Mouse (Mus musculus) intestine, postnatal 0 days (tissue): ENCODE measurements at regions not wholly inside any gene's neighbourhood (a gene's known extent, or its start where the extent isn't known, plus 50 kb on each side); places are given as distances from the start of the nearest gene placed in this dataset.

ENCODE experiments used
- ATAC-seq: fragments of 200-750 bp; cut with Nextera tagmentation; 2 replicates; pipeline ENCODE4 v1.8.0; 2017; ENCODE audit warnings: mild to moderate bottlenecking, moderate TSS enrichment, moderate library complexity
- H3K27ac ChIP-seq: fragments of 300-500 bp; sonication (generic); 2 replicates; pipeline ENCODE4 v1.5.1; 2014; ENCODE audit warnings: mild to moderate bottlenecking, low read depth, low read length, moderate library complexity
- H3K27me3 ChIP-seq: fragments of 300-500 bp; sonication (generic); replicated peaks from 2 replicates; pipeline ENCODE4 v1.6.1; 2014; ENCODE audit warnings: low read length, mixed read lengths; ENCODE audit not compliant: control insufficient read depth, insufficient read depth
- H3K36me3 ChIP-seq: fragments of 300-500 bp; sonication (generic); 2 replicates; pipeline ENCODE4 v1.6.1; 2014; ENCODE audit warnings: mild to moderate bottlenecking, moderate library complexity; ENCODE audit not compliant: control insufficient read depth, insufficient read depth
- H3K4me1 ChIP-seq: fragments of 300-500 bp; sonication (generic); replicated peaks from 2 replicates; pipeline ENCODE4 v1.6.1; 2014; ENCODE audit warnings: antibody characterized with exemption, low read length, mixed read lengths; ENCODE audit not compliant: control insufficient read depth, insufficient read depth
- H3K4me2 ChIP-seq: fragments of 300-500 bp; sonication (generic); replicated peaks from 2 replicates; pipeline ENCODE4 v1.6.1; 2014; ENCODE audit warnings: low read depth, mild to moderate bottlenecking, moderate library complexity
- H3K4me3 ChIP-seq: fragments of 300-500 bp; sonication (generic); 2 replicates; pipeline ENCODE4 v1.5.1; 2014; ENCODE audit warnings: low read depth, low read length
- H3K9ac ChIP-seq: fragments of 300-500 bp; sonication (generic); 2 replicates; pipeline ENCODE4 v1.6.1; 2014; ENCODE audit warnings: mild to moderate bottlenecking, low read depth, low read length
- H3K9me3 ChIP-seq: fragments of 300-500 bp; sonication (generic); 2 replicates; pipeline ENCODE4 v1.6.1; 2016; ENCODE audit warnings: mixed run types; ENCODE audit not compliant: control insufficient read depth
- CTCF ChIP-seq: sonication (generic); IDR thresholded peaks from 2 replicates; pipeline ENCODE4 v1.5.1; 2016; ENCODE audit warnings: low read depth, mild to moderate bottlenecking, control low read depth, antibody characterized with exemption, moderate library complexity
- WGBS: fragments of 180-500 bp; shearing (Covaris S2); extraction: QIAGEN DNeasy Blood & Tissue Kit; methylation state at CpG from one replicate; pipeline ENCODE4 v1.1.7; 2014; 5-methylcytosine and 5-hydroxymethylcytosine counted together

DNA sequence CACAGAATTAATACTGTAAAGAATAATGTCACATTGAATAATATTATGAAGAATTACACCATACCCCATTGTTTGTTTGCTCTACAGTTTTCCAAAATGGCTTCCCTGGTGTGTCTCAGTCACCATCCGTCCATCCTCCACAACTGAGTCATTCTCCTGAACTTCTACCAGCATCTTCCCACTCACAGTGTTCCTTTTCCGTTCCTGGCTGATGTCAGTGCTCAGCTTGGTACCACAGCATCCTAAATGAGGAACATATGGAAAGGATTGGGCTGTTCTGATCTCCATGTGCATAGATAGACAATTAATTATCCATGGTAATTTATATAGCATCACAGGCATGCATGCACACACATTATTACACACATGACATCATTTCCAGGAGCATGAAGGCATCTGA is 158.9 kb upstream of the Dnajc19 start:
- no peaks in the 10 kb centered on the region for H3K9me3 ChIP-seq
- no peaks in the 10 kb centered on the region for H3K36me3 ChIP-seq
- 74% methylated on average over 2 of the region's 2 CpGs for WGBS
- no peaks in the 10 kb centered on the region for H3K27me3 ChIP-seq
- H3K4me2 ChIP-seq = no peak overlapping the region
- H3K9ac ChIP-seq = no peak overlapping the region
- no peak overlapping the region for H3K27ac ChIP-seq
- ATAC-seq = no peak
- no peak for TF ChIP-seq CTCF
- no peaks in the 10 kb centered on the region for H3K4me1 ChIP-seq
- no peak overlapping the region for H3K4me3 ChIP-seq

GRCm38 (mm10) chr3:34234391-34234790 is 153.3 kb upstream of the Dnajc19 start:
- ATAC-seq = no peak
- WGBS = 75% methylated on average over 8 of the region's 8 CpGs
- no peaks in the 10 kb centered on the region for H3K27me3 ChIP-seq
- H3K4me3 ChIP-seq = no peak overlapping the region
- no peak overlapping the region for H3K27ac ChIP-seq
- no peaks in the 10 kb centered on the region for H3K4me1 ChIP-seq
- H3K4me2 ChIP-seq = no peak overlapping the region
- no peaks in the 10 kb centered on the region for H3K9me3 ChIP-seq
- no peak overlapping the region for H3K9ac ChIP-seq
- no peak for TF ChIP-seq CTCF
- no peaks in the 10 kb centered on the region for H3K36me3 ChIP-seq

DNA sequence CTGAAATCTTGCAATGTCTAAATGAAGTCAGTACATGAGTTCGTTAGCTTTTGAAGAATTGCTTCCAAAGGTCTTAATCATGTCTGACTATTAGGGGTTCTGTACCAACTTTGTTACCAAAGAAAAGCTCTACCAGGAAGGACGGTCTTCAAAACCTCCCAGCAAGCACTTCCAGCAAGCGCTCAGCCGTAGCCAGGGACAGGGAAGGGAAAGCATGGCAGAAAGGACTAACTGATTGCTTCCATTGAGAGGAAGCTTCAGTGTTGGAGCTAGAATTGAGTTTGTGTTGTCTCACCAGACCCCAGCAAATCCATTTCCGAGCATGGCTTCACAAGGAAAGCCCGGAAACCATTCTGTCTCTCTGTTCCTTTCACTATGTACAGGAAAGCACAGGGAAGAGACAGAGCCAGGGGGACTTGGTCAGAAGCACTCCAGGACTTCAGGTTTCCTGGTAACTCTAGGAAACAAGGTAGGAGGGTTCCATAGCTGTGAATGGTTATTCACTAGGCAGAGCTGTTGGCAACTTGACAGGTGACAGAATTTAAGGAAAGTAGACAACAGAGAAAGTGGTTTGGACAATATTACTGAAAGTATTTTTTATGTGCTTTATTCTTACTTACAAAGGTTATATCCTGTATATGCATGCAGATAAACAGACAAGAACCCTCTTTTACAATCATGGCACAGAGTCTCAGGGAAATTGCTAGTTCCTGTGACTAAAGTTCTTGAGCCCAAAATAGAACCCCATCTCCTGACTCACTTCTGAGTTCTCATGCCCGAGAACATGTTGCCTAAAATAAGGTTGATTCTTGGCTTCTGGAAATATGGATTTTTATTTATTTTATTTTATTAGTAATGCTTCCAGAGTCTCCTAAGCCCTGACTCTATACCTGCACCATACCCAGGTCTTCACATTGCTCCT is 151.5 kb upstream of the Dnajc19 start:
- no peak overlapping the region for H3K27ac ChIP-seq
- H3K4me2 ChIP-seq = no peak overlapping the region
- WGBS = 84% methylated on average over 7 of the region's 7 CpGs
- H3K9ac ChIP-seq = no peak overlapping the region
- TF ChIP-seq CTCF = no peak
- H3K4me1 ChIP-seq = no peaks in the 10 kb centered on the region
- no peaks in the 10 kb centered on the region for H3K27me3 ChIP-seq
- no peaks in the 10 kb centered on the region for H3K36me3 ChIP-seq
- ATAC-seq = no peak
- no peaks in the 10 kb centered on the region for H3K9me3 ChIP-seq
- H3K4me3 ChIP-seq = no peak overlapping the region

DNA sequence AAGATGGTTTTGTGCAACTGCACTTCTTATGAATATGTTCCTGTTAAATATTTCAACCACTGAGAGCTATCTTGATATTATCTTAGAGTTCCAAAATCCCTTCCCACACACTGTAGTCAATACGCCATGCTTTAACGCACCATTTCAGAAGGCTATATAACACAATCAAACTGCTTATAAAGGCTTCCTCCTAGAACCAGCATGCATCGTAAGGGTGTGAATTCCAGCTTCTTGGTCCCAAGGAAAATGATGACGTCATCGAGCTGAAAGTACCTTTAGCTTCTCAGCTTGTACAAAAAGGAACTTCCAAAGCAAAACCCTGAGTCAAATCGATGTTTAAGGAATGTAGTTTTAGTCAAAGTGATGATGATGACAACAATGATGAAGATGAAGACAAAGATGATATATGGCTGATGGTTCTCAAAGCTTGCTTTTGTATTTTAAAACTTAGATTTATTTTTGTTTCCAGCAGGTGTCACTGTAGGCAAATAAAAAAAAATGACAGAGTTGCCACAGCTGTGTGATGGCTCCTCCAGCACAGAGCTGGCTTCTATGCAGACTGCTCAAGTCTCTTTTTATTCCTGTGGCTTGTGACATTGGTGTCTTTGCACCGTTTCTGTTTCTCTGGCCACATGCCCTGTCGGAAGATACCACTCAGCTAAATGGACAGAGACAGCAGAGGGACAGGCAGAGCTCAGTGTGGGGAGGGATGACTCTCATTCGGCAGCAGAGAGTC is 150.6 kb upstream of the Dnajc19 start:
- no peaks in the 10 kb centered on the region for H3K9me3 ChIP-seq
- H3K4me2 ChIP-seq = no peak overlapping the region
- 70% methylated on average over 9 of the region's 9 CpGs for WGBS
- H3K4me3 ChIP-seq = no peak overlapping the region
- H3K27ac ChIP-seq = no peak overlapping the region
- no peaks in the 10 kb centered on the region for H3K4me1 ChIP-seq
- no peak overlapping the region for H3K9ac ChIP-seq
- H3K27me3 ChIP-seq = no peaks in the 10 kb centered on the region
- peak; percentile 39 for TF ChIP-seq CTCF
- no peak for ATAC-seq
- H3K36me3 ChIP-seq = no peaks in the 10 kb centered on the region

- WGBS = 86% methylated on average over 10 of the region's 10 CpGs
- ATAC-seq = no peak
- no peaks in the 10 kb centered on the region for H3K9me3 ChIP-seq
Observed at GRCm38 (mm10) chr3:34222291-34222690, 141.2 kb upstream of the Dnajc19 start.

GRCm38 (mm10) chr3:34219741-34220310 is 138.7 kb upstream of the Dnajc19 start:
- ATAC-seq = no peak
- TF ChIP-seq CTCF = no peak

More at GRCm38 (mm10) chr3:34222291-34222690, 141.2 kb upstream of the Dnajc19 start:
- H3K4me1 ChIP-seq = no peaks in the 10 kb centered on the region
- no peak overlapping the region for H3K27ac ChIP-seq
- H3K4me2 ChIP-seq = no peak overlapping the region
- no peaks in the 10 kb centered on the region for H3K36me3 ChIP-seq
- TF ChIP-seq CTCF = no peak
- H3K4me3 ChIP-seq = no peak overlapping the region
- H3K27me3 ChIP-seq = no peaks in the 10 kb centered on the region
- no peak overlapping the region for H3K9ac ChIP-seq

More at GRCm38 (mm10) chr3:34219741-34220310, 138.7 kb upstream of the Dnajc19 start:
- no peaks in the 10 kb centered on the region for H3K4me1 ChIP-seq
- no peak overlapping the region for H3K9ac ChIP-seq
- WGBS = 84% methylated on average over 10 of the region's 10 CpGs
- H3K27me3 ChIP-seq = no peaks in the 10 kb centered on the region
- no peaks in the 10 kb centered on the region for H3K9me3 ChIP-seq
- no peaks in the 10 kb centered on the region for H3K36me3 ChIP-seq
- no peak overlapping the region for H3K27ac ChIP-seq
- no peak overlapping the region for H3K4me2 ChIP-seq
- H3K4me3 ChIP-seq = no peak overlapping the region
